Mouse (Mus musculus) ES-E14 (cell line): ENCODE measurements around the gene Ppm1m.

ENCODE experiments used
- CHD2 ChIP-seq: IDR thresholded peaks from 2 replicates; pipeline ENCODE4 v1.6.1; 2014; ENCODE audit warnings: mild to moderate bottlenecking, low read depth, low read length, inconsistent platforms
- ZC3H11A ChIP-seq: IDR thresholded peaks from 2 replicates; pipeline ENCODE4 v1.6.1; 2012; ENCODE audit warnings: low read depth, mild to moderate bottlenecking, inconsistent platforms, low read length, borderline replicate concordance

DNA sequence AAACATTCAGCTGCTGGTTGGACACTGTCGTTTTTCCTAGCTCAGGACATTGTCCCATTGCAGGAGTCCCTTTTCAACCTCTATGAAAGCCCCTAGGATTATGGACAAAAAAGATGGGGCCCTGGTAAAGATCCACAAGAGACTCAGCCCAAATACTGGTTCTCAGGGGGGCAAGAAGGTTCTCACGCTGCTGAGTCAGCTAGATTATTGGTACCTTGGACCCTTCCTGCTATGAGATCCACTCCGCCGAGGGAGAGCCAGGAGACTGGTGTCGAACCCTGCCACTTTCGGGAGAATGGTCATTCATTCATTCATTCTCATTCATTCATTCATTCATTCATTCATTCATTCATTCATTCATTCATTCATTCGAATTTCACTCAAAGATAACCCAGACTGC is 17.4 kb upstream of the Ppm1m start:
- TF ChIP-seq ZC3H11A (no peak), CHD2 (no peak)
